Mouse (Mus musculus): ENCODE data around the gene 4930550C14Rik. TPM values are rescaled to one million over a fixed set of nuclear protein-coding genes. Genes with fewer than 3 reads are reported as not detected.

The 4930550C14Rik gene
- polyA plus RNA-seq, 1 experiment from 2014 or later: 0.13 TPM

- no peak for TF ChIP-seq CTCF (IDR thresholded peaks at IDR 0.05)
- no peak for ATAC-seq
- ChIA-PET CTCF (interaction anchor here (1.7 kb wide), 1 partner anchor 11 kb away, joined by 4 read pairs; no protein-coding TSS in a partner anchor), POLR2A (interaction anchor here (0.6 kb wide), 1 partner anchor 65 kb away, joined by 3 read pairs; no protein-coding TSS in a partner anchor)
- H3K27me3 ChIP-seq: no peaks in the 10 kb centered on the region
- in situ Hi-C loops (cut with MboI; ENCODE audit: low pct_unique_long_range_greater_than_20kb): no loop called here
- no peak for DNase-seq (ENCODE audit: low read depth, low spot score)
Observed at GRCm38 (mm10) chr9:53450609-53451008, 48.5 kb downstream of the 4930550C14Rik start.

- DNase-seq (ENCODE audit: low read depth, low spot score) (no peak), ATAC-seq (no peak)
- POLR2A ChIA-PET: no interaction called here
- CTCF ChIA-PET: interaction anchor here (0.7 to 1.7 kb wide), 2 partner anchors 9 to 12 kb away, joined by 4 read pairs; no protein-coding TSS in a partner anchor
- no peaks in the 10 kb centered on the region for H3K27me3 ChIP-seq
- no peak for TF ChIP-seq CTCF (IDR thresholded peaks at IDR 0.05)
- in situ Hi-C loops (cut with MboI; ENCODE audit: low pct_unique_long_range_greater_than_20kb): no loop called here
Observed at GRCm38 (mm10) chr9:53452038-53452437, 49.9 kb downstream of the 4930550C14Rik start.

- ChIA-PET POLR2A (no interaction called here), CTCF (no interaction called here)
- in situ Hi-C loops (cut with MboI; ENCODE audit: low pct_unique_long_range_greater_than_20kb): no loop called here
- DNase-seq (ENCODE audit: low read depth, low spot score): no peak
- TF ChIP-seq CTCF (IDR thresholded peaks at IDR 0.05): no peak
- ATAC-seq: no peak
- no peaks in the 10 kb centered on the region for H3K27me3 ChIP-seq
Observed at GRCm38 (mm10) chr9:53472806-53473518, 70.8 kb downstream of the 4930550C14Rik start.

Other genes starting within 250 kb of the 4930550C14Rik start
- gene Ddx10, start 154.3 kb upstream of the 4930550C14Rik start, polyA plus RNA-seq (2021): 23.9 TPM
- gene Exph5, start 100.7 kb upstream of the 4930550C14Rik start, polyA plus RNA-seq (2021): 0.76 TPM
- 32.3 TPM for gene Kdelc2, start 18.3 kb upstream of the 4930550C14Rik start, polyA plus RNA-seq (2021)
- gene Atm, start 134.4 kb downstream of the 4930550C14Rik start, polyA plus RNA-seq (2021): 16.9 TPM
- 17.4 TPM for gene Npat, start 134.7 kb downstream of the 4930550C14Rik start, polyA plus RNA-seq (2021)
- 86.2 TPM for gene Acat1, start 208.1 kb downstream of the 4930550C14Rik start, polyA plus RNA-seq (2021)